Mouse (Mus musculus) midbrain, embryonic 12.5 days (tissue): ENCODE data around the gene Mymk. TPM values are rescaled to one million over a fixed set of nuclear protein-coding genes. Genes with fewer than 3 reads are reported as not detected.
A peak's percentile ranks its signal among the peaks of the same experiment; 100 is the strongest.

Experiments
- ATAC-seq: fragments of 200-750 bp; cut with Nextera tagmentation; 2 replicates; pipeline ENCODE4 v1.8.0; 2017; ENCODE audit warnings: low read depth, moderate TSS enrichment, moderate library complexity; ENCODE audit not compliant: low FRiP score
- H3K27ac ChIP-seq: fragments of 300-500 bp; sonication (generic); replicated peaks from 2 replicates; pipeline ENCODE4 v1.5.1; 2016; ENCODE audit warnings: mild to moderate bottlenecking
- H3K27me3 ChIP-seq: fragments of 300-500 bp; sonication (generic); 2 replicates; pipeline ENCODE4 v1.6.1; 2016; ENCODE audit warnings: mild to moderate bottlenecking
- H3K36me3 ChIP-seq: fragments of 300-500 bp; sonication (generic); 2 replicates; pipeline ENCODE4 v1.6.1; 2016
- H3K4me1 ChIP-seq: fragments of 300-500 bp; sonication (generic); 2 replicates; pipeline ENCODE4 v1.6.1; 2016
- H3K4me2 ChIP-seq: fragments of 300-500 bp; sonication (generic); replicated peaks from 2 replicates; pipeline ENCODE4 v1.6.1; 2016; ENCODE audit warnings: mild to moderate bottlenecking, moderate library complexity
- H3K4me3 ChIP-seq: fragments of 300-500 bp; sonication (generic); 2 replicates; pipeline ENCODE4 v1.5.1; 2016; ENCODE audit warnings: mild to moderate bottlenecking
- H3K9ac ChIP-seq: fragments of 300-500 bp; sonication (generic); replicated peaks from 2 replicates; pipeline ENCODE4 v1.6.1; 2016; ENCODE audit warnings: mild to moderate bottlenecking, moderate library complexity
- H3K9me3 ChIP-seq: fragments of 300-500 bp; sonication (generic); 2 replicates; pipeline ENCODE4 v1.6.1; 2016; ENCODE audit warnings: mild to moderate bottlenecking
- WGBS: fragments of 180-500 bp; shearing (Covaris S2); methylation state at CpG from one replicate; pipeline ENCODE4 v1.1.7; 2016; 5-methylcytosine and 5-hydroxymethylcytosine counted together
- polyA plus RNA-seq: library from polyadenylated mRNA; unstranded; fragments of >200 nt; fragmentation: Nextera tagmentation; extraction: Ambion mirVana; gene quantifications from 2 replicates; pipeline ENCODE4 v1.2.1, GENCODE M21; 2016

Gene Mymk
- polyA plus RNA-seq, 1 experiment from 2014 or later: 0.14 TPM

GRCm38 (mm10) chr2:27078312-27078711 is 6.3 kb upstream of the Mymk start:
- H3K4me1 ChIP-seq: peaks cover 15% of the 10 kb centered on the region
- no peak for ATAC-seq
- H3K9me3 ChIP-seq: no peaks in the 10 kb centered on the region
- 0 out of 2 replicates have a peak overlapping the region, but pooled peaks have one; percentile 46 for H3K27ac ChIP-seq
- no peak overlapping the region for H3K4me2 ChIP-seq
- H3K4me3 ChIP-seq: no peak overlapping the region
- no peaks in the 10 kb centered on the region for H3K36me3 ChIP-seq
- H3K27me3 ChIP-seq: peaks cover 7% of the 10 kb centered on the region
- WGBS: 16% methylated on average over 2 of the region's 2 CpGs
- H3K9ac ChIP-seq: no peak overlapping the region

GRCm38 (mm10) chr2:27077655-27078244 is 5.8 kb upstream of the Mymk start:
- H3K9ac ChIP-seq: no peak overlapping the region
- ATAC-seq: no peak; the same call in 1 of the 2 replicates
- no peak overlapping the region for H3K4me3 ChIP-seq
- H3K36me3 ChIP-seq: no peaks in the 10 kb centered on the region
- peaks cover 7% of the 10 kb centered on the region for H3K27me3 ChIP-seq
- H3K4me2 ChIP-seq: no peak overlapping the region
- peaks cover 15% of the 10 kb centered on the region for H3K4me1 ChIP-seq
- H3K27ac ChIP-seq: no peak overlapping the region
- no peaks in the 10 kb centered on the region for H3K9me3 ChIP-seq
- 60% methylated on average over 10 of the region's 10 CpGs for WGBS

- Histone ChIP-seq H3K9me3 (no peaks in the 10 kb centered on the region), H3K4me3 (no peak overlapping the region), H3K27ac (no peak overlapping the region), H3K36me3 (no peaks in the 10 kb centered on the region), H3K9ac (no peak overlapping the region), H3K4me1 (peaks cover 19% of the 10 kb centered on the region), H3K27me3 (peaks cover 7% of the 10 kb centered on the region), H3K4me2 (no peak overlapping the region)
- ATAC-seq: no peak
- WGBS: 71% methylated on average over 3 of the region's 3 CpGs
Observed at GRCm38 (mm10) chr2:27075485-27075884, 3.5 kb upstream of the Mymk start.

- Histone ChIP-seq H3K9ac (no peak overlapping the region), H3K36me3 (no peaks in the 10 kb centered on the region), H3K9me3 (no peaks in the 10 kb centered on the region), H3K4me3 (no peak overlapping the region), H3K27me3 (peaks cover 7% of the 10 kb centered on the region), H3K4me2 (no peak overlapping the region), H3K4me1 (peaks cover 17% of the 10 kb centered on the region), H3K27ac (no peak overlapping the region)
- ATAC-seq: no peak
- 92% methylated on average over 4 of the region's 4 CpGs for whole genome bisulfite sequencing
Observed at GRCm38 (mm10) chr2:27074804-27075203, 2.8 kb upstream of the Mymk start.

- H3K9me3 ChIP-seq: no peaks in the 10 kb centered on the region
- no peaks in the 10 kb centered on the region for H3K36me3 ChIP-seq
- H3K27ac ChIP-seq: no peak overlapping the region
- WGBS: 75% methylated on average over 4 of the region's 4 CpGs
- H3K27me3 ChIP-seq: peaks cover 7% of the 10 kb centered on the region
- no peak overlapping the region for H3K4me3 ChIP-seq
- H3K9ac ChIP-seq: no peak overlapping the region
- no peak for ATAC-seq
- no peak overlapping the region for H3K4me2 ChIP-seq
- H3K4me1 ChIP-seq: peaks cover 8% of the 10 kb centered on the region
Observed at GRCm38 (mm10) chr2:27073407-27073806, 1.4 kb upstream of the Mymk start.

GRCm38 (mm10) chr2:27071137-27071536 is 842 bp downstream of the Mymk start:
- Histone ChIP-seq H3K27ac (no peak overlapping the region), H3K36me3 (no peaks in the 10 kb centered on the region), H3K27me3 (no peaks in the 10 kb centered on the region), H3K4me1 (peaks cover 8% of the 10 kb centered on the region), H3K9me3 (no peaks in the 10 kb centered on the region), H3K4me2 (no peak overlapping the region), H3K4me3 (no peak overlapping the region), H3K9ac (no peak overlapping the region)
- ATAC-seq: no peak
- 54% methylated on average over 4 of the region's 4 CpGs for WGBS

GRCm38 (mm10) chr2:27070247-27070813 is 1.6 kb downstream of the Mymk start:
- H3K27ac ChIP-seq: no peak overlapping the region

GRCm38 (mm10) chr2:27069646-27070045 is 2.3 kb downstream of the Mymk start:
- 54% methylated on average over 3 of the region's 3 CpGs for WGBS
- no peak overlapping the region for H3K4me3 ChIP-seq
- H3K4me1 ChIP-seq: peaks cover 8% of the 10 kb centered on the region
- H3K9me3 ChIP-seq: no peaks in the 10 kb centered on the region
- no peak overlapping the region for H3K9ac ChIP-seq
- H3K27me3 ChIP-seq: no peaks in the 10 kb centered on the region
- no peaks in the 10 kb centered on the region for H3K36me3 ChIP-seq
- no peak overlapping the region for H3K27ac ChIP-seq
- no peak overlapping the region for H3K4me2 ChIP-seq
- ATAC-seq: no peak

More at GRCm38 (mm10) chr2:27070247-27070813, 1.6 kb downstream of the Mymk start:
- Histone ChIP-seq H3K4me1 (peaks cover 8% of the 10 kb centered on the region), H3K9me3 (no peaks in the 10 kb centered on the region), H3K36me3 (no peaks in the 10 kb centered on the region), H3K4me2 (no peak overlapping the region), H3K4me3 (no peak overlapping the region), H3K9ac (no peak overlapping the region), H3K27me3 (no peaks in the 10 kb centered on the region)
- ATAC-seq: no peak
- 78% methylated on average over 2 of the region's 2 CpGs for WGBS

GRCm38 (mm10) chr2:27067996-27068395 is 4.0 kb downstream of the Mymk start:
- Histone ChIP-seq H3K27me3 (no peaks in the 10 kb centered on the region), H3K9ac (no peak overlapping the region), H3K4me1 (peaks cover 8% of the 10 kb centered on the region), H3K4me2 (no peak overlapping the region), H3K4me3 (no peak overlapping the region), H3K36me3 (no peaks in the 10 kb centered on the region), H3K27ac (no peak overlapping the region), H3K9me3 (no peaks in the 10 kb centered on the region)
- 55% methylated on average over 2 of the region's 2 CpGs for WGBS
- ATAC-seq: no peak

- ATAC-seq: no peak
- peaks cover 8% of the 10 kb centered on the region for H3K4me1 ChIP-seq
- WGBS: 72% methylated on average over 2 of the region's 2 CpGs
- no peak overlapping the region for H3K4me2 ChIP-seq
- H3K9me3 ChIP-seq: no peaks in the 10 kb centered on the region
- H3K27me3 ChIP-seq: no peaks in the 10 kb centered on the region
- H3K4me3 ChIP-seq: no peak overlapping the region
- no peaks in the 10 kb centered on the region for H3K36me3 ChIP-seq
- H3K9ac ChIP-seq: no peak overlapping the region
- no peak overlapping the region for H3K27ac ChIP-seq
Observed at GRCm38 (mm10) chr2:27067124-27067523, 4.9 kb downstream of the Mymk start.

- Histone ChIP-seq H3K27ac (no peak overlapping the region), H3K36me3 (no peaks in the 10 kb centered on the region), H3K4me3 (no peak overlapping the region), H3K27me3 (no peaks in the 10 kb centered on the region), H3K9me3 (no peaks in the 10 kb centered on the region), H3K4me1 (no peaks in the 10 kb centered on the region), H3K9ac (no peak overlapping the region), H3K4me2 (no peak overlapping the region)
- ATAC-seq: no peak
- WGBS: 92% methylated on average over 9 of the region's 9 CpGs
Observed at GRCm38 (mm10) chr2:27059187-27059586, 12.8 kb downstream of the Mymk start.

- H3K27ac ChIP-seq: no peak overlapping the region
- no peaks in the 10 kb centered on the region for H3K4me1 ChIP-seq
- no peaks in the 10 kb centered on the region for H3K36me3 ChIP-seq
- no peaks in the 10 kb centered on the region for H3K9me3 ChIP-seq
- no peaks in the 10 kb centered on the region for H3K27me3 ChIP-seq
- no peak overlapping the region for H3K4me2 ChIP-seq
- ATAC-seq: no peak
- WGBS: 63% methylated on average over 12 of the region's 12 CpGs
- H3K9ac ChIP-seq: no peak overlapping the region
- no peak overlapping the region for H3K4me3 ChIP-seq
Observed at GRCm38 (mm10) chr2:27058751-27059150, 13.2 kb downstream of the Mymk start.

- Histone ChIP-seq H3K4me1 (no peaks in the 10 kb centered on the region), H3K4me3 (no peak overlapping the region), H3K27ac (no peak overlapping the region), H3K36me3 (no peaks in the 10 kb centered on the region), H3K4me2 (no peak overlapping the region), H3K9me3 (no peaks in the 10 kb centered on the region), H3K9ac (no peak overlapping the region), H3K27me3 (no peaks in the 10 kb centered on the region)
- ATAC-seq: no peak
- 66% methylated on average over 4 of the region's 4 CpGs for WGBS
Observed at GRCm38 (mm10) chr2:27058251-27058650, 13.7 kb downstream of the Mymk start.
